Mouse (Mus musculus) ovary, postnatal 36 days (tissue): Measurements from ENCODE around the gene Lin7b.
A peak's percentile ranks its signal among the peaks of the same experiment; 100 is the strongest.
"Not testable (repeated sequence)": the region's sequence is repeated elsewhere in the genome, so short reads cannot be mapped to it uniquely, and the experiment has no call there.

ENCODE experiments used
- DNase-seq: peaks from one replicate; pipeline ENCODE4 v3.0.0; 2022; ENCODE audit warnings: low spot score, mixed read lengths

Gene Lin7b

GRCm38 (mm10) chr7:45395578-45396336, 25.4 kb upstream of the Lin7b start, which contains the start of gene Snrnp70:
Snrnp70 (minus strand) TSS chr7:45395742.
- peak; percentile 100 for DNase-seq

DNA sequence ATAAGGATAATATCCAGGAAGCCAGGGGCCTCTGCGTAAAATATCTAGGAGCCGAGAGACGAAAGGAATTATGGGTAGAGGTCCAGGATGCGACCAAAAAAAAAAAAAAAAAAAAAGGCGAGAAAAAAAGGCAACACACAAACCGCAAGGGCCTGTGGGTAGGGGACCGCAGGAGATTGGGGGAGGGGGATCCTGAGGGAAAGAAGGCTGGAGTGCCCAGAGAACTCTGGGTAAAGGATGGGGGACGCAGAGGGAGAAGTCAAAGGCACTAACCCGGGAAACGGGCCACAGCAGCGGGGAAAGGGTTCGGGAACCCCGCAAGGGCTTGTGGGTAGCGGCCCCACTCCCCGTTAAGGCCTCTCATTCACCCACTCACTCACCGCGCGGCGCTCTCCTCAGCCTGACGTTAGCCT, 24.8 kb upstream of the Lin7b start:
- no peak for DNase-seq

- DNase-seq: no peak
Measured at GRCm38 (mm10) chr7:45386077-45386476, 15.7 kb upstream of the Lin7b start.

DNA sequence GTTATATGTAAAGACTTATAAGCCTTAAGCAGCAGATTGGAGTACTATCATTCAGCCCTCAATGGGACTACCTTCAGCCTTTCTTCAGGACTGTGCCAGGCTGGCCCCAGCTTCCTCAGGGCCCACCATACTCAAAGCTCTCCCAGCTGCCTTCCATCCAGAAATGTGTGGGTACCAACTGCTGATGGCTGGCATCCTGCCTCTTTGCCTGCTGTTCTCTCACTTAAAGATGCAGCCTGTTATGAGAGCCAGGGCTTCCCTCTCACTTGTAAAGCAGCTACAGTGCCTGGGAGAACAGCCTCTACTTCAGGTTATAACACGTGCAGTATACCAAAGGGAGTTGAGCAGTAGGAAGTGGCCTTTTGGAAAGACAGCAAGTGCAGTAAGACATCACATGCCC, 5.7 kb upstream of the Lin7b start:
- no peak for DNase-seq

GRCm38 (mm10) chr7:45374620-45375019, 4.2 kb upstream of the Lin7b start:
- no peak for DNase-seq

DNA sequence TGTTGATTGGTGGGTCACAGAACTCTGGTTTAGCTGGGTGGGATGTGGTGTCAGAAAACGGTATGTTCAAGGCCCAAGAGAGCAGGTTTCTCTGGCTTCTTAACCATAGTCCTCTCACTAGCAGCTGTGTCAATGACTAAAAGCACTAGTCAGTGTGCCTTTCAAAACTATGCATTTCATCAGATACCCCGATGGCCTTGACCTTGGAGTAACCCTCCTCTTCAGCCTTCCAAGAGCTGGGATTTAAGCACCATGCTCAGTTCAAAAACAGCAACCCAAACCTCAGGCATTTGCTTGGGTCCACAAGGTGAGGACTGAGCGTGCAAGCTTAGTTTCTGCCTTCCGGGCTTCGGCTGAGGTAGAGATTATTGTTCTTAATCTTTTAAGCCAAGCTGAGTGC, 2.0 kb upstream of the Lin7b start:
- DNase-seq: no peak

- DNase-seq: no peak
Measured at GRCm38 (mm10) chr7:45369836-45370474, 428 bp downstream of the Lin7b start.

DNA sequence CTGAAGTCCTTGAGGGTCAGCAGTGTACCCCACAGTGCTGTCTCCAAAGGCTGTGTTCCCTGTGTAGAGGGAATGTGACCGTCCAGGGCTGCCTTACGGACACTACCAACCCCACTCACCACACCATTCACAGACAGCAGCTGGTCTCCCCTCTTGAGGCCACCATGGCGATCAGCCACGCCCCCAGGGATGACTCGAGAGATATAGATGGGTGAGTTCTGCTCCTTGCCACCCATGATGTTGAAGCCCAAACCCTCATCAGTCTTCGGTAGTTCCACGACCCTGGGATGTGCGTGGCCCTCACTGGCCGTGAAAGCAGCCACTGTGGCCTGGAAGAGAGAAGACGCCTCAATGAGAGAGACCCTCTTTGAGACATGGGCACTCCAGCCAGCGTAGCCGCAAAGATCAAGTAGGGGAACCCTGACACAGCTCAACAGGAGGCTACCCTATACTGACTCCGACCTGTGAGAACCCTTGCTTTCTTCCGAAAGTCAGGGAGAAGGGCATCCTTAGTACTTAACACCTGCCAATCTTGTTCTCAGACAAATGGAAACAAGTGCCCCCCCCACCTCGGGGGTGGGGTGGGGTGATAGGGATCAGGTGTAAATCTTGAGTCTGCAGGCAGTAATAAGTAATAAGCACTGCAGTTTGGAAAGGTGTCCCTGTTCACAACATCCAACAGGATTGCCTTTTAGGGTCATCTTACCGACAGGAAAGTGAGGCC, 1.2 kb downstream of the Lin7b start:
- no peak for DNase-seq

DNA sequence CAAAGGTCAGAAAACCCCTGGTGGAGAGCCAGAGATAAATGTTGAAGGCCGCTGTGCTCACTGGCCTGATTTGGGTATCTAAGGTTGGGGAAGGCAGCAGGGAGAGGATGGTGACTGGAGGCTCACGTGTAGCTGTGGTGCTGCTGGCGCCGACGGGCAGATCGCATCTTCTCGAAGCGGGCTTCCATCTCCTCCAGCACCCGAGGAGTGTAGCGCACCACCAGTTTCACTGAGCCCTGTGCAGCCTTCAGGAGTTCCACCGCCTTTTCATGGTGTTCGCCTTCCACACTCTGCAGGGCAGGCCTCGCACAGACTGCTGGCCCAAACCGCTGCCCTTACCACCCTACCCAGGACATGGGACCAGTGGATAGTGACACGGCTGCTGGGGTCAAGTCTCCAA, 2.2 kb downstream of the Lin7b start:
- DNase-seq: no peak

GRCm38 (mm10) chr7:45367020-45367880, 3.1 kb downstream of the Lin7b start:
- DNase-seq: peak; percentile 98

- no peak for DNase-seq
Measured at GRCm38 (mm10) chr7:45366652-45367019, 3.7 kb downstream of the Lin7b start, which contains the start of gene Ppfia3. Ppfia3 (minus strand) TSS chr7:45367019.

DNA sequence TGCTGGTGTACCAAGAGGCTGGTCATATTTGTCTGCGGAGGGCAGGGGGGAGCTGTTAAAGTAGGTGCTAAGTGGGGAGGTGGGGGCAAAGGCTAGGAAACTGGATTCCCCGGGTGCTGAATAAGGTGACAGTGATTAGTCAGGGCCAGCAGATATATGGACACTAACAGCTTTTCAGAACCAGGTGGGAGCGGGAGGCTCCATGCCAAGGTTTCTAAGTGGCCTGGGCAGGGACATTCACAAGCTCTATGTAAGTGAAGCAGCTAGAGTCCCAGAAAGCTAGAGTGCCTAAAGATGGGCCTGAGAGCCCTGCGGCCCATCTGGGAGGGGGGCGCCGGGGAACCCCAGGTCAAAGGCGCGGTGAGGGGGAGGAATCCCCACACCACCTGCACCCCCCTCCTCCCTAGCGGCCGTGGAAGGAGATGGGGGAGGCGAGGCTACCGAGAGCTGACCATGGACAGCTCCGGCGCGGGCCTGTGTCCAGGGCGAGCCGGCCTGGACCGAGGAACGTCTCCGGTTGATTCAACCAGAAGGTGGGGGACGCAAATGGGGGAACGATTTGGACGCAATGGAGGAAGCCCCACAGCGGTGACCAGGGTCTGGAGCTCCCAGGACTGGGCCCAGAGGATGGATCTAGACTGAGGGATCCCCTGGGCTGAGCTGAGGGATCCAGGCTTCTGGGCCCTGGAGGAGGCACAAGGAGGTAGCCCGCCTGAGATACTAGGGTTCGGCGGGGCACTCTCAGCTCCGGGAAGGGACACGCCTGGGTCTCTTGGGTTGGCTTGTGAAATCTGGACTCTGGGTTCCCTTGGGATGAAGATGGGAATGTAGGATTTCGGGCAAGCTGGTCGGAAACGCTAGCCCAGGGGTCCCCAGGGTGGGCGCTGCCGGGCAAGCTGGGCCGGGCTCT, 4.4 kb downstream of the Lin7b start:
- DNase-seq: peak; percentile 69

DNA sequence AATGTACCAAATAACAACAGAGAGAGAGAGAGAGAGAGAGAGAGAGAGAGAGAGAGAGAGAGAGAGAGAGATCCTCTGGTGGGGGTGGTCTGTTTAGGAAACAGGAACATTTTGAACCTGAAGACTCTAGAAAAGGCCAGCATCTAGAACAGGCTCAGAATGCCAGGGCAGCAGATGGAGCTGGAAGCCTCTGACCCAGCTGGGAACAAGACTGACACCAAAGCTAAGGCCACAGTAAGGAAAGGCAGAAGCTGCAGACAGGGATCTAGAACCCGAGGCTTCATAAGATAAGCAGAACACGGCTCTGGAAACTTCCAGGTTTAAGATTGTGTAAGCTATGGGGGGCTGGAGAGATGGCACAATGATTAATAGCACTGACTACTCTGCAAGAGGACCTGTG, 6.4 kb downstream of the Lin7b start:
- no peak for DNase-seq

GRCm38 (mm10) chr7:45362801-45363200, 7.6 kb downstream of the Lin7b start:
- no peak for DNase-seq

DNA sequence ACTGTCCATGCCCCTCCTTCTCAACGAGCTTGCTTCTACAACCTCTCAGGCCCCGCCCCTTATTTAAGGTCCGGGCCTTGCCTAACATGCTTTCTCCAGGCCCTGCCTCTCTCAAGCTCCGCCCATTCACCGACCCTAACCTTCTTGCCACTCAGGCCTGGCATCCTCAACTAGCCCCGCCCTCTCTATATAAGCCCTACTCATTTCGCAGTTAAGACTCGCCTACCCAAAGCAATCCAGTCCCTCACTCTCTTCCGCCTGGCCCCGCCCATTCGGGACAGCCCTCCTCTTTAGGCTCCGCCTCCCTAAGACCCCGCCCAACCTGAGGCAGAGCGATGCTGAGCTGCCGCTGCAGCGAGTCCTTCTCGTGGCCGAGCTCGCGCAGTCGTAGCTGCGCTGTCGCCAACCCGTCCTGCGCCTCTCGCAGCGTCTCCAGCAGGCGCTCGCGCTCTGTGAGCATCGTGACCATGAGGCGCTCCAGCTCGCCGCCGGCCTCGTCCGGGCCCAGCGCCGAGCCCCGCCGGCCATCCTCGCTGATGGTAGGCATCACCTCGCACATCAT, 9.1 kb downstream of the Lin7b start:
- DNase-seq: peak; percentile 75

GRCm38 (mm10) chr7:45360404-45361125, 9.8 kb downstream of the Lin7b start:
- no peak for DNase-seq

DNA sequence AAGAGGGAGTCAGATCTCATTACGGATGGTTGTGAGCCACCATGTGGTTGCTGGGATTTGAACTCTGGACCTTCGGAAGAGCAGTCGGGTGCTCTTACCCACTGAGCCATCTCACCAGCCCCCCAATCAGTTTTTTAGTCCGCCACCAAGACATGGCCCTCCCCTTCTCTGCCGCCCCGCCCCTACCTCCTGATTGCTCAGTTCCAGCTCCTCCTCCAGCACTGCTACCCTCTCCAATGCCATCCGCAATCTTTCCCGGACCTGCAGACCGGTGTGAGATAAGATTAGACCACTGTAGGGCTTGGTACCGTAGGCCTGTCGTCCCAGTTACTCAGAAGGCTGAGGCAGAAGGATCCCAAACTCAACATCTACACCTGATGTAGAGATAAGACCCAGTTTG, 11.3 kb downstream of the Lin7b start:
- not testable (repeated sequence) for DNase-seq

DNA sequence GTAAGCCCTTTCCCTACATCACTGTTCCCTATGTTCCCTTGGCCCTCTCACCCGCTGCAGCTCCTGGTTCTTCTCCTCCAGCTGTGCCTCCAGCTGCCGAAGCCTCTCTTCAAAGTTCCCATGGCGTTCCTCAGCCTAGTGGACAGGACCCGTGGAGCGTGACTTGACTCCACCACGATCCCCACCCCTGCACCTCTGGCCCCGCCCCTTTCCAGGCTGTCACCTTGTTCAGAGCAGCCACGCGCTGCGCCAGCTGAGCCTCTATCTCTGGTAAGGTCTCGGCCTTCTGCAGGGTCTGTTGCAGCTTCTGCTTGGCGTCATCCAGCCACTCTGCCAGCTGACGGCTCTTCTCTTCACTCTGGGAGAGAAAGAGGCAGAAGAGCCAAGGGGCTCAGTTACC, 14.3 kb downstream of the Lin7b start:
- DNase-seq: no peak

GRCm38 (mm10) chr7:45355318-45356020, 14.9 kb downstream of the Lin7b start:
- no peak for DNase-seq
